Mouse (Mus musculus) liver, adult 2 months (tissue): ENCODE data around the gene Htr1d. TPM values are rescaled to one million over a fixed set of nuclear protein-coding genes. Genes with fewer than 3 reads are reported as not detected.

Source experiments
- DNase-seq: peaks from one replicate; pipeline ENCODE4 v3.0.0-alpha.2; 2011; ENCODE audit warnings: low read depth, low spot score; ENCODE audit errors: extremely low read depth
- H3K27ac ChIP-seq: fragments of 200-500 bp; replicated peaks from 2 replicates; pipeline ENCODE4 v1.5.1; 2012; ENCODE audit warnings: low read depth, mild to moderate bottlenecking, control low read depth, inconsistent platforms, low read length; ENCODE audit not compliant: insufficient read depth
- H3K27me3 ChIP-seq: fragments of 200-500 bp; 2 replicates; pipeline ENCODE4 v1.6.1; 2012; ENCODE audit warnings: mild to moderate bottlenecking, moderate library complexity, low read length, inconsistent platforms; ENCODE audit not compliant: control insufficient read depth, insufficient read depth
- H3K36me3 ChIP-seq: fragments of 200-500 bp; 2 replicates; pipeline ENCODE4 v1.6.1; 2012; ENCODE audit warnings: low read length, inconsistent platforms; ENCODE audit not compliant: control insufficient read depth, insufficient read depth
- H3K4me1 ChIP-seq: fragments of 200-500 bp; 2 replicates; pipeline ENCODE4 v1.6.1; 2011; ENCODE audit warnings: low read length; ENCODE audit not compliant: control insufficient read depth, insufficient read depth
- H3K4me3 ChIP-seq: fragments of 200-500 bp; 2 replicates; pipeline ENCODE4 v1.5.1; 2011; ENCODE audit warnings: low read depth, mild to moderate bottlenecking, control low read depth, low read length, moderate library complexity; ENCODE audit not compliant: insufficient read depth
- H3K79me2 ChIP-seq: fragments of 200-500 bp; 2 replicates; pipeline ENCODE4 v1.6.1; 2012; ENCODE audit warnings: inconsistent platforms, mild to moderate bottlenecking, low read length, moderate library complexity; ENCODE audit not compliant: control insufficient read depth, insufficient read depth
- H3K9ac ChIP-seq: fragments of 200-500 bp; 2 replicates; pipeline ENCODE4 v1.6.1; 2012; ENCODE audit warnings: low read depth, mild to moderate bottlenecking, control low read depth, inconsistent platforms, low read length
- CTCF ChIP-seq: fragments of 200-500 bp; IDR thresholded peaks from 2 replicates; pipeline ENCODE4 v1.5.1; 2011; ENCODE audit warnings: low read depth, low read length, control low read depth
- POLR2A ChIP-seq: fragments of 200-500 bp; IDR thresholded peaks from 2 replicates; pipeline ENCODE4 v1.6.1; 2011; ENCODE audit warnings: low read length, control low read depth; ENCODE audit not compliant: insufficient read depth; ENCODE audit errors: extremely low read depth
- WGBS: fragments of 180-500 bp; shearing (Covaris S2); methylation state at CpG from one replicate; pipeline ENCODE4 v1.1.7; 2018; 5-methylcytosine and 5-hydroxymethylcytosine counted together
- polyA plus RNA-seq: library from polyadenylated mRNA; depleted of rRNA; stranded (reverse); fragments of >200 nt; gene quantifications from 2 replicates; pipeline ENCODE4 v1.2.3, GENCODE M21; 2012; rRNA removed
- total RNA-seq: library from RNA; depleted of rRNA; stranded (reverse); fragments of >200 nt; gene quantifications from 2 replicates; pipeline ENCODE4 v1.2.3, GENCODE M21; 2014; rRNA removed

The Htr1d gene
- total and polyA plus RNA-seq, 2 experiments = 0.82 TPM; not detected in 1

GRCm38 (mm10) chr4:136469371-136469903 lies 46.1 kb downstream of the Htr1d start, which contains the start of gene Luzp1:
Luzp1 (plus strand) TSS chr4:136469761.
- Histone ChIP-seq H3K27ac (peak within 1 kb of the TSS; percentile 77), H3K4me1 (peaks cover 4% of the 10 kb centered on the region; the same call in 1 of the 2 replicates), H3K79me2 (peaks cover 3% of the 10 kb centered on the region; the same call in 1 of the 2 replicates), H3K36me3 (no peaks in the 10 kb centered on the region), H3K4me3 (peak within 1 kb of the TSS; percentile 94), H3K9ac (peak within 1 kb of the TSS; percentile 98), H3K27me3 (no peaks in the 10 kb centered on the region)
- no peak for TF ChIP-seq CTCF
- TF ChIP-seq POLR2A = peak; percentile 95
- DNase-seq = peak; percentile 78
- 3% methylated on average over 36 of the region's 36 CpGs for WGBS

- Histone ChIP-seq H3K9ac (peak overlapping the region; percentile 98), H3K27me3 (no peaks in the 10 kb centered on the region), H3K4me3 (peak overlapping the region; percentile 94), H3K79me2 (peaks cover 3% of the 10 kb centered on the region; the same call in 1 of the 2 replicates), H3K36me3 (no peaks in the 10 kb centered on the region), H3K27ac (peak overlapping the region; percentile 77), H3K4me1 (peaks cover 3% of the 10 kb centered on the region; the same call in 1 of the 2 replicates)
- TF ChIP-seq CTCF (no peak), POLR2A (no peak)
- DNase-seq = peak; percentile 35
- 1% methylated on average over 22 of the region's 55 CpGs for WGBS
Measured at GRCm38 (mm10) chr4:136469941-136470346, 46.6 kb downstream of the Htr1d start.

GRCm38 (mm10) chr4:136470347-136471071 lies 47.2 kb downstream of the Htr1d start:
- H3K79me2 ChIP-seq = peaks cover 6% of the 10 kb centered on the region; the same call in 1 of the 2 replicates
- peak overlapping the region; percentile 98 for H3K9ac ChIP-seq
- no peak for TF ChIP-seq CTCF
- H3K36me3 ChIP-seq = no peaks in the 10 kb centered on the region
- under 1% methylated on average over 57 of the region's 58 CpGs for WGBS
- peak overlapping the region; percentile 94 for H3K4me3 ChIP-seq
- H3K4me1 ChIP-seq = peaks cover 3% of the 10 kb centered on the region; the same call in 1 of the 2 replicates
- peak overlapping the region; percentile 41 for H3K27ac ChIP-seq
- H3K27me3 ChIP-seq = no peaks in the 10 kb centered on the region
- peak; percentile 41 for DNase-seq

GRCm38 (mm10) chr4:136476692-136477091 lies 53.4 kb downstream of the Htr1d start:
- no peaks in the 10 kb centered on the region; the same call in 1 of the 2 replicates for H3K36me3 ChIP-seq
- H3K4me1 ChIP-seq = no peaks in the 10 kb centered on the region
- H3K79me2 ChIP-seq = peaks cover 28% of the 10 kb centered on the region; the same call in 1 of the 2 replicates
- 98% methylated on average over 1 of the region's 1 CpGs for WGBS
- no peak overlapping the region for H3K27ac ChIP-seq
- DNase-seq = no peak
- TF ChIP-seq POLR2A (no peak), CTCF (no peak)
- no peak overlapping the region for H3K4me3 ChIP-seq
- H3K9ac ChIP-seq = no peak overlapping the region
- H3K27me3 ChIP-seq = no peaks in the 10 kb centered on the region

- Histone ChIP-seq H3K9ac (no peak overlapping the region), H3K4me1 (0 out of 2 replicates have a peak, but pooled peaks cover 2% of the 10 kb centered on the region), H3K27me3 (no peaks in the 10 kb centered on the region), H3K4me3 (no peak overlapping the region), H3K27ac (no peak overlapping the region), H3K79me2 (peaks cover 18% of the 10 kb centered on the region; the same call in 1 of the 2 replicates), H3K36me3 (no peaks in the 10 kb centered on the region)
- no peak for DNase-seq
- WGBS = 79% methylated on average over 2 of the region's 2 CpGs
- TF ChIP-seq CTCF = no peak
Measured at GRCm38 (mm10) chr4:136486549-136486948, 63.2 kb downstream of the Htr1d start.

Other genes with a start within 250 kb of the Htr1d start
- 3.3 and 5.6 TPM in 2 replicates for gene Asap3, start 217.2 kb upstream of the Htr1d start, total RNA-seq
- gene Asap3, start 217.2 kb upstream of the Htr1d start, polyA plus RNA-seq = 5.2 and 5.8 TPM in 2 replicates
- 34.8 and 39.3 TPM in 2 replicates for gene Tcea3, start 175.8 kb upstream of the Htr1d start, total RNA-seq
- gene Tcea3, start 175.8 kb upstream of the Htr1d start, polyA plus RNA-seq = 20.1 and 28.9 TPM in 2 replicates
- gene Zfp46, start 138.8 kb upstream of the Htr1d start, total RNA-seq = 2.6 TPM in 2 replicates
- 2.9 and 3.1 TPM in 2 replicates for gene Zfp46, start 138.8 kb upstream of the Htr1d start, polyA plus RNA-seq
- gene Hnrnpr, start 112.6 kb upstream of the Htr1d start, total RNA-seq = 16.7 and 22.9 TPM in 2 replicates
- 5.0 and 5.7 TPM in 2 replicates for gene Hnrnpr, start 112.6 kb upstream of the Htr1d start, polyA plus RNA-seq
- gene 6030445D17Rik, start 38.7 kb downstream of the Htr1d start, total RNA-seq = 0.07 and 0.18 TPM in 2 replicates
- gene 6030445D17Rik, start 38.7 kb downstream of the Htr1d start, polyA plus RNA-seq = 0.11 and 0.15 TPM in 2 replicates
- 6.8 and 8.1 TPM in 2 replicates for gene Luzp1, start 46.2 kb downstream of the Htr1d start, total RNA-seq
- gene Luzp1, start 46.2 kb downstream of the Htr1d start, polyA plus RNA-seq = 2.5 and 3.3 TPM in 2 replicates
- 10.0 and 10.9 TPM in 2 replicates for gene Kdm1a, start 179.2 kb downstream of the Htr1d start, total RNA-seq
- 6.7 and 8.8 TPM in 2 replicates for gene Kdm1a, start 179.2 kb downstream of the Htr1d start, polyA plus RNA-seq
- not detected in 2 replicates for gene Tex46, start 186.9 kb downstream of the Htr1d start, total RNA-seq
- not detected in 2 replicates for gene Tex46, start 186.9 kb downstream of the Htr1d start, polyA plus RNA-seq
- not detected in 2 replicates for gene Lactbl1, start 199.1 kb downstream of the Htr1d start, total RNA-seq
- gene Lactbl1, start 199.1 kb downstream of the Htr1d start, polyA plus RNA-seq = not detected in 2 replicates